Comparison of ENCODE assay signal across 1 mouse cellular context in genomic region chr7:80401860-80402641, GRCm38 (mm10).
TF ChIP-seq lines count a peak whose summit lies in the region.

No protein-coding gene starts in this region.

TF ChIP-seq in CH12.LX, 34 proteins besides CTCF, POLR2A, EP300 and RAD21 (continued from another document):
- TF ChIP-seq UBTF (IDR thresholded peaks at IDR 0.05; ENCODE audit: low read depth, low read length): peak; percentile 97
